Mouse (Mus musculus) heart, postnatal 14 days (tissue): Measurements from ENCODE around the gene Fars2. TPM values are rescaled to one million over a fixed set of nuclear protein-coding genes. Genes with fewer than 3 reads are reported as not detected.
"Not testable (repeated sequence)": the region's sequence is repeated elsewhere in the genome, so short reads cannot be mapped to it uniquely, and the experiment has no call there.

Source experiments
- DNase-seq, 2 experiments: peaks; one replicate each; pipeline ENCODE4 v3.0.0; 2021 to 2022
- intact Hi-C: fragments of 180-260 bp; cut with DNase I; formaldehyde crosslinking; loops from one replicate; pipeline ENCODE4 v1.15.1; 2025
- total RNA-seq, 2 experiments: library from RNA; stranded (reverse); gene quantifications; 2 replicates each; pipeline ENCODE4 v1.2.3; 2021

The Fars2 gene
- total RNA-seq, 2 experiments from 2014 or later: 63.2 to 65.6 TPM

DNA sequence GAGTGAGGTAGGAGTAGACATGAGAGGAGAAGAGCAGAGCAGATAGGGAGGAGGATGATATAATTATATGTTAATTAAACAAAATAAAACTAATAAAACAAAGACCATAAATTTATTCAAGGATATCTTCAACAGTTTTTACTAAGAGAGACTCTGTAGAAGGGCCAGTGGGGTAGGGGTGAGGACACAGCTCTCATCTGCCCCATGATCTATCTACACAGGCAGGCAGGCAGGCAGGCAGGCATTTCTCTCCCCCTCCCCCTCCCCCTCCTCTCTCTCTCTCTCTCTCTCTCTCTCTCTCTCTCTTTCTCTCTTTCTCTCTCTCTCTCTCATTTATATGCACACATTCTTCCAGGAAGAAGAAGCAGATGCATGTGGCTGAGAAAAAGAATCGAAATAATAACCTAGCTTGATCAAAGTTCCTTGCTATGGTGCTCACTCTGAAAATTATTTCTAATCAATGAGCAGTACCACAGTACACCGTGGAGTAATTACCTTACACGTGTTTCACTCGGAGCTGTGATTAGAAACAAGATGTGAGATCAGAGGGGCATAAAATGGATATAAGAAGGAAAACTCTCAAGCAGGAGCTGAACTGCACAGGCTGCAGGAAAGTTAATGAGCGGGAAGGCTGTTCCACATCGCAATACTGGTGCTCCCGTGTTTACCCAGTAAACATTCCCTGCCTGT lies 312.4 kb downstream of the Fars2 start:
- no peak for DNase-seq
- intact Hi-C loops: no loop called here

DNA sequence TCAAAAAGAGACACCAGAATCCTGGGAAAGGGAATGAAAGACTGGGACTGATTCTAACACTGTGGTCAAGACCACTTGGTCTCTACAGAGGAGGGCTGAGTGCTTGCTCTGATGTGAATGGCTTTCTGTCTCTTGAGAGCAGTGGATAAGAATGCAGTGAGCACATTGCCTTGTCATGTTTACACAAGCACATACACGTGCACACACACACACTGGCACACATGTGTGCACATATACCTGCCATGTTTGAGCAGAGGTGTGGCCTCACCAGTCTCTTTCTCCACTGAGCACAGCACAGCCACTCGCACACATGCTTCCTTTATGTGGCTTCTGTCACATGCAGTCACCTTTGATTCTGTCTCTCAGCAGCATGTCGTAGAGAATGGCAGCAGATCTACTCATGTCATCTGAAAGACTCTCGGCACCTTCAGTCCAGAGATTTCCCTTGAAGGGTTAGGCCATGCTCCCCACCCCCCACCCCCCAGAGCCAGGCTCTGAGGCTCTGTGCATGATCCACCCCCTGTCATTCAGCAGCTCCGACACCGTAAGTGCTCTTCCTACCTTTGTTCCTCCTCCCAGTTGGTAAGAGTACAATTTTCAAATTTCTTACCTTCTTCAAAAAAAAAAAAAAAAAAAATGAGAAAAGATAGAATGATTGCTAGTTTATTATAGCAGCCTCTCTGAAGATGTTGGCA lies 313.4 kb downstream of the Fars2 start:
- intact Hi-C loops: no loop called here
- DNase-seq: no peak

DNA sequence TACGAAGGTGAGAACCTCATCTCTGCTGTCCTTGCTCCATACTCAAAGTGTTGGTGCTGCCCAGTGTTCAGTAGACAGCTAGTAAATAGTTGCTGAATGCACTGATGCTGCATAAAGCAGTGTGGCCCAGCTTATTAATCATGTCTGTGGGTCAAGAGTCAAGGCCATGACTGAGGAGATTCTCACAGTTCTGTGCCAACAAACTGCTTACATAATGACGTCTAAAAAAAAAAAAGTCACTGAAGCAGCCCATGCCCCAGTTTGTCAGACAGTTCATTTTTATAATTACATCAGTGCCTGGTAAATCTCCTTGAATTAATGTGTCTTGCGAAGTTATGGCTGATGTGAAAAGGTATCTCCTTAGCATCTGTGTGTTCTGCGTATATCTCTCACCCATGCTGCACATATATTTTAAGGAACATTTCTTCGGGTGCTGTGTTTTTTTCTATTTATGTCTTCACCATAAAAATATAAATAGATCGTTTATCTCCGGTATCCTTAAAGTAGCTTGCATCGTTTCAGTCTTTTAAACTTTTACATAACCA lies 314.8 kb downstream of the Fars2 start:
- no peak for DNase-seq
- intact Hi-C loops: no loop called here

DNA sequence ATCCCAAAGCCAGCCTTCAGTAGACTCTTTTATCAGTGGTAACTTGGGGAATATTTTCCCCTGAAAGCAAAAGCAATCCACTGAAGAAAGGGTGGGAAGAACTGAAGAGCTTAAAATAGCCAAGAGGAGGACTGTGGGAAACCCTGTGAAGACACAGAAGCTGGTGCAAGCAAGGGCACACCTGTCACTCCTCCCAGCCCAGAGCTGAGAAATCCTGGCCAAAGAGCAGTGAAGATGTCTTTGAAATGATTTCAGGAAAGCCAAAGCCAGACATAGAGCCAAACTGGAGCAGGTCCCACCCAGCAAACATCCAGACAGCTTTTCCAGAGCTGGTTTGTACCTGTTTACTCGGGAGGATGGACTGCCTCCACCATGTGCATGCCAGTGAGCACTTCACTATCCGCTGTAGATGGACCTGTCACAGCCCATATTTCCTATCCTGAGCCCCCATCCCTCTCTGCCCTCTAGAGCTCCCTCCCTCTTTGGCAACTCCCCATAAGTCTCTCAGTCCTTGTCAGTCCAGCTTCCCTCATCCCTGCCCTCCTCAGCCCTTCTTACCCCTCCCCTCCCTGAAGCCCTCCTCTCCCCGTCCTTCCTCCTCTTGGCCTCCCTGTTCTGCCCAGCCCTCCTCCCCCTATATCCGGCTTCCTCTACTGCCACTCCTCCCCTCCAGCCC lies 327.7 kb downstream of the Fars2 start:
- DNase-seq: no peak
- intact Hi-C loops: no loop called here

DNA sequence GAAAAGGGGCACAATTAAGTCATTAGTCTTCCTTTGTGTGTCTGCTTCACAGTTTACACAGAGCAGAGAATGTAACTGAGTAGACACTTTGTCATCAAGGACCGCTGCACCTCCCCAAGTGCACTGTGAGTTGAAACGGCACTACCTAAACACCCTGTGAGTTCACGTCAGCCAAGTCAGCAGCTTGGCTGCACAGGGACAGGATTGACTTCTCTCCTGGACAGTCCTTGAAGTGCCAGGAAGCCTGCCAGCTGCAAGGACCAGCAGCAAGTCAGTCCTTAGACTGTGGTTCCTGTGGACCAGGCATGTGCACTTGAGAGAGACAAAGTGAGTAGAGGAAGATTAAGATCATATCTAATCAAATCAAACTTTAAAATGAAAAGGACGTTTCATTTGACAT lies 330.7 kb downstream of the Fars2 start:
- peak in 1 of 2 experiments; percentile 6 for DNase-seq
- intact Hi-C loops: no loop called here

GRCm38 (mm10) chr13:36448565-36448964 lies 331.4 kb downstream of the Fars2 start:
- intact Hi-C loops: no loop called here
- DNase-seq: no peak

DNA sequence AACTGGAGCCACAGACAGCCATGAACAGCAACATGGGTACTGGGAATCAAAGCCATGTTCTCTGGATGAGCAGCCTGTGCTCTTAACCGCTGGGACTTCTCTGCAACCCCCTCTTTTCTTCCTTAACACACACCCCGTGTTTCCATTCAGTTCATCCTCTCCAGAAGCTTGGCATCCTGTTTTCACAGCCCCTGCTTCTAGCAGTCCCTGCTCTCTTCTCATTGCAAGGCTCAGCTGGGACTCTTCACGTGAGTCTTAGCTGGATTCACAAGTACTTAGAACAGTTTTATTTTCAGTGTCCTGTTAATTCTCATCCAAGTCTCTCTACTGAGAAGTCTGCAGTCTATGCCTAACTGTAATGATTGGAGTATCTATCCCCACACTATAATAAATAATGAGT lies 334.2 kb downstream of the Fars2 start:
- DNase-seq: no peak
- intact Hi-C loops: no loop called here

DNA sequence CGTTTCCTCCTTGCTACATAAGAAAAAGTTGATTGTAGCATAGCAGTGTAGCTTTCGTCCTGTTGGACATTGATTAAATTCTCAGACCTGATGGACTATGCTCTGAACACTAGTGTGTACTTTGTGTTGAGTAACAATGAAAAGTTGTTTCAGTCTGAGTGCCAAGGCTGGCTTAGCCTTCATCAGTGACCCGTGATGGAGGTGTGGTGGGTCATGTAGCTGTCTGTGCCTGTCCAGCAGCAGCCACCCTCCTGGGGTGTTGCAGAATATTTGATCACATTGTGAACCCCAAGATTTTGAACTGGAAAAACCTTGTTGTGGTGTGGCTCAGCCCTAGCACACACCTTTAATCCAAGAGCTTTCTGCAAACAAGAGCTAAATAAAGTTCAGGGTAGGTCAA lies 343.3 kb downstream of the Fars2 start:
- intact Hi-C loops: no loop called here
- no peak for DNase-seq

DNA sequence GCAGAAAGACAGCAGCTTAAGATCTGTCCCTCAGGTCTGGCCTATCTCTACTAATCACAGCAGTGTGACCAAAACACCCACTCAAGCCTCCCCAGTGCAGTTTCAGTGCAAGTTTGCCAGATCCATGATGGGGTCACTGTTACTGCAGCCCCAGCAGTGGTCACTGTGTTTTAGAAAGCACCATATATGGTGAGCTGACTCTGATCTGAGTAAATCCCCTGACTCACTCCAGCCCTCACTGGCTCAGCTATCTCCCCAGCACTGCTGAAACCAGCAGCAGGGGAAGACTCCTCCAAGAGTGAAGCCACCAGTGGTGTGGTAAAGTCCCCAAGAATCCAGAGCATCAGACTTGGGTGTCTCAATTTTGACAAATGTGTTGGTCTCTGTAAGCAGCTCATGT lies 346.5 kb downstream of the Fars2 start:
- intact Hi-C loops: no loop called here
- no peak for DNase-seq

DNA sequence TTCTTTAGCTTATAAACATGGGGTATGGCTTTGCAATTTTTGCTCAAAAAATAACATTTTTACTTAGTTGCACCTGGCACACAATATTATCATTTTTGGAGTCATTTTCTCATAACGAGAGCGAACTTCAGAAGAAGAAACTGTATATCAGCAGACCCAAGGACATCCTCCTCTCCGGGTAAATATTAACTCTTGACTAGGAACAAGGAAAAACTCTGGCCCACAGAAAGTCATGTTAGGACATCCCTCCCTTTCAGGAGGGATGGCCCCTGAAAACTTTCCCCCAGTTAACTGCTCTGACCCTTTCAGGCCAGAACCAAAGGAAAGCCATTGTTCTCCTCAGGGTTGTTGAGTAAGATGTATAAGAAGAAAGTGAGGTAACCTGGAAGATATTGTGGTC lies 348.9 kb downstream of the Fars2 start:
- intact Hi-C loops, DNase-seq: not testable (repeated sequence)

GRCm38 (mm10) chr13:36466515-36466921 lies 349.3 kb downstream of the Fars2 start:
- DNase-seq: no peak
- intact Hi-C loops: no loop called here

DNA sequence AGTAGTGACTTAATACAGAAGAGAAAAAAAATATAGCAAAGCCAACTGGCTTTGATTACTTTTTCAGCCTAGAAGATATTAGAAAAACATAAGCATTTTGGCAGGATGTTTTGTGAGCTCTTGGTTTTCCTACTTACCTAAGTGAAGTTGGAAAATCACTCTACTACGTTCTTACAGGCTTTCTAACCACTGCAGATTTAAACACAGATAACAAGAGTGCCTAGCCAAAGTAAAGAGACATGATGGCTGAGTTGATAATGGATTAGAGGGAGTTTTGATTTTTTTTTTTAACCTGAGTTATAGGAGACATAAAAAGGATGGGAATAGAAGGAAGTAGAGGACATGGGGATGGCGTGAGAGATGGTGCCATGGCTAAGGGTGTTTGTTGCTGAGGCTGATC lies 350.6 kb downstream of the Fars2 start:
- intact Hi-C loops: no loop called here
- no peak for DNase-seq

- intact Hi-C loops: no loop called here
- DNase-seq: no peak
These were observed 351.8 kb downstream of the Fars2 start for GRCm38 (mm10) chr13:36468963-36469362.

GRCm38 (mm10) chr13:36469412-36470125 lies 352.4 kb downstream of the Fars2 start:
- no peak for DNase-seq
- intact Hi-C loops: no loop called here

DNA sequence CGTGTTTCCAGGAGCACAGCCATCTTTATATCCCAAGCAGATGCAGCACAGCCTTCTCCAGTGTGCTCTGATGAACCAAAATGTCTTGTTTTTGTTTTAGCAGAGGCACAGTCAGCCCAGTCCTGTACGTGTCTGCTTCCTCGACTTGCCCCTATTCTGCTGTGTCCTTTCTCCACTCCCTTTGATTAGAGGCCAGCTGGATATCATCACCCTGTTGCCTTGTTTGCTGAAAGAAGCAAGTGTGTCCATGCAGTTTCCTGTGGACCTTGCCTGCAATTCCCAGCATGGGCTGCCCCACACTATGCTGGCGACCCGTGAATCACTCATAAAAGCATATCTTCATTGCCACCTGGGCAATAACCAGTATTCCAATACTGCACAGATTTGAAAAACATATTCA lies 360.4 kb downstream of the Fars2 start:
- intact Hi-C loops: no loop called here
- no peak for DNase-seq

GRCm38 (mm10) chr13:36478243-36478642 lies 361.0 kb downstream of the Fars2 start:
- DNase-seq: no peak

DNA sequence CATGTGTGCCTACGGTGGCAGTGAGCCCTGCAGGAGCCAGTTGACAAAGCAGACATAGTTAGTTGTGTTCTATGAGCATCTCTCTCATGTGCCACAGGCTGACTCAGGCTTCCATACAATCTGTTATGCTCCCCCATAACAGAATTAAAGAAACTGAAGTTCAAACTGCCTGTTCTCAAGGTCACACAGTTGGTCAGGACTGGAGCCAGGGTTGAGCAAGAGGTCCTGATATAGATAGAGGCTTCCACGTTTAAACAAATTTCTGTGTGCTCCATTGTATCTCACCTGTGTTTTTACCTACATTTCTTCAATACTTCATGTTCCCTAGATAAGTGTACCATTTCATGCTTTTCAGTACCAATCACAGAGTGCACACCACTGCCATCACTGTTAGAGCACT lies 362.9 kb downstream of the Fars2 start:
- intact Hi-C loops: no loop called here
- DNase-seq: no peak

More at GRCm38 (mm10) chr13:36478243-36478642, 361.0 kb downstream of the Fars2 start:
- intact Hi-C loops: no loop called here

DNA sequence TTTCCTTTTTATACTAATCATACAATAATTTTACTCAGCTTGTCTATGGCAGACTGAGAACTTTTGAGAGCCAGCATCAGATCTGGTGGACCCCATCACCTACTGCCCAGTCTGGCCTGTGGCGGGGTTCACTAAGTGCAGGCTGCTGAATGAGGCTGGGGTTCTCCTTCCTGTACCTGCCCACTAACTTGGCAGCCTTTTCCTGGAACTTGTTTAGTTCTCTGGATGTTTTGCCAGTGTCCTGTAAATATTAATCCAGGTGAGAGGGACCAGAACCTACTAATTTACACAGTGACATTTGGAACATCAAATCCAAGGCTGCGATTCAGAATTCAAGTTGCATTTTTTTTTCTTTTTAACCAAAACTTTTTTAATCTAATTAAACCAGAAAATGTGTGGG lies 367.2 kb downstream of the Fars2 start:
- intact Hi-C loops: no loop called here
- no peak for DNase-seq

DNA sequence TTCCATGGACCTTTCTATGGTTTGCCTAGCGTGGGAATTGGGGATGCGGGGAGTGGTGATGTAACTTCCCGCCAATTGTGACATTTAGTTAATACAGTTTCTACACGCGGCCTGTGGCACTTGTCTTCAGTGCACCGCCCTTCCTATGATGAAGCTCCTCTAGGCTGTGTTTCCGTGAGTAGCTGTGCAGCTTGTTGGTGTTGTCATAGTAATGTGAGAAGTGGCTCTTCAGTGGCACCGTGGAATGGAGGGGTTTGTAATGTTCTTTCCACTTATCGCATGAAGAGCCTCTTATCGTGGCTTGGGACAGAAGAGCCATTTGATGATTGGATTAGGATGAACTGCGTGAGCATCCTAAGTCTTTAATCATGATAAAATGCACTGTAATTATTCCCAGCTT lies 369.5 kb downstream of the Fars2 start:
- no peak for DNase-seq
- intact Hi-C loops: no loop called here

GRCm38 (mm10) chr13:36489365-36489764 lies 372.2 kb downstream of the Fars2 start:
- peak in 1 of 2 experiments; percentile 7 for DNase-seq
- intact Hi-C loops: no loop called here

DNA sequence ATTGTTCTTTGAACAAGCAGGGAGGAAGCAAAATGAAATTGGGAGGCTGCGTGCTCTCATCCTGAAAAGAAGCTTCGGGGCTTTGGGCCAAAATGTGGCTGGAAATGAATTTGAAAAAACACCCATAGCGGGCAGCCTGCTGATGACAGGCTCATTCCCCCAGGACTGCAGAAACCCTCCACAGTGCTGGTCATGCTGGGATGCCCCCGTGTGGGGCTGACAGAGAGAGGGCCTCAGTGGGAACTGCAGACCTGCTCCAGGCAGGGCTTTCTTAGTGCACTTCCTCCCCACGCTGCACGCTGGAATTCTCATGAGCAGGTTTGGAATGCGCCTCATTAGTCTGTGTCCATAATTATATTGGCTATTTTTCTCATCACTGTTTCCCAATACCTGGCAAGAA lies 373.4 kb downstream of the Fars2 start:
- intact Hi-C loops: no loop called here
- DNase-seq: peak in 1 of 2 experiments; percentile 11
